Mouse (Mus musculus) gastrocnemius, postnatal 10 days (tissue): ENCODE results near the gene Usp25. TPM values are rescaled to one million over a fixed set of nuclear protein-coding genes. Genes with fewer than 3 reads are reported as not detected.
A peak's percentile ranks its signal among the peaks of the same experiment; 100 is the strongest.

ENCODE experiments used
- DNase-seq: peaks from one replicate; pipeline ENCODE4 v3.0.0; 2021; ENCODE audit warnings: mixed read lengths
- total RNA-seq, 2 experiments: library from RNA; stranded (reverse); gene quantifications; 2 replicates each; pipeline ENCODE4 v1.2.3; 2021

Gene Usp25
- total RNA-seq, 2 experiments from 2014 or later, result 76.4 to 78.0 TPM

GRCm38 (mm10) chr16:77034329-77034728, 20.8 kb downstream of the Usp25 start:
- DNase-seq, result no peak

- no peak for DNase-seq
Measured at GRCm38 (mm10) chr16:77034751-77035150, 21.2 kb downstream of the Usp25 start.

GRCm38 (mm10) chr16:77041573-77041972, 28.1 kb downstream of the Usp25 start:
- DNase-seq, result no peak

- no peak for DNase-seq
Measured at GRCm38 (mm10) chr16:77043499-77043898, 30.0 kb downstream of the Usp25 start.

GRCm38 (mm10) chr16:77054184-77054583, 40.7 kb downstream of the Usp25 start:
- DNase-seq, result no peak

- DNase-seq, result no peak
Measured at GRCm38 (mm10) chr16:77055519-77056159, 42.1 kb downstream of the Usp25 start.

- DNase-seq, result no peak
Measured at GRCm38 (mm10) chr16:77056160-77056520, 42.6 kb downstream of the Usp25 start.

- DNase-seq, result no peak
Measured at GRCm38 (mm10) chr16:77058567-77058966, 45.1 kb downstream of the Usp25 start.

GRCm38 (mm10) chr16:77060166-77060565, 46.7 kb downstream of the Usp25 start:
- peak; percentile 12 for DNase-seq

- DNase-seq, result no peak
Measured at GRCm38 (mm10) chr16:77063916-77064315, 50.4 kb downstream of the Usp25 start.

- no peak for DNase-seq
Measured at GRCm38 (mm10) chr16:77076954-77077735, 63.6 kb downstream of the Usp25 start.

- no peak for DNase-seq
Measured at GRCm38 (mm10) chr16:77077736-77078005, 64.2 kb downstream of the Usp25 start.

GRCm38 (mm10) chr16:77084071-77084470, 70.6 kb downstream of the Usp25 start:
- DNase-seq, result no peak

GRCm38 (mm10) chr16:77089806-77090205, 76.3 kb downstream of the Usp25 start:
- no peak for DNase-seq

GRCm38 (mm10) chr16:77093526-77093925, 80.0 kb downstream of the Usp25 start:
- peak; percentile 42 for DNase-seq

- DNase-seq, result no peak
Measured at GRCm38 (mm10) chr16:77095017-77095551, 81.6 kb downstream of the Usp25 start.

GRCm38 (mm10) chr16:77099018-77099869, 85.7 kb downstream of the Usp25 start:
- DNase-seq, result peak; percentile 73

GRCm38 (mm10) chr16:77103637-77104264, 90.2 kb downstream of the Usp25 start:
- DNase-seq, result no peak

- no peak for DNase-seq
Measured at GRCm38 (mm10) chr16:77111268-77111667, 97.8 kb downstream of the Usp25 start.

- DNase-seq, result no peak
Measured at GRCm38 (mm10) chr16:77125908-77126307, 112.4 kb downstream of the Usp25 start.

GRCm38 (mm10) chr16:77128683-77129082, 115.2 kb downstream of the Usp25 start:
- DNase-seq, result no peak

- no peak for DNase-seq
Measured at GRCm38 (mm10) chr16:77133055-77133454, 119.5 kb downstream of the Usp25 start.
